Mouse (Mus musculus): Measurements from ENCODE around the gene Slc35a2. TPM values are rescaled to one million over a fixed set of nuclear protein-coding genes. Genes with fewer than 3 reads are reported as not detected.

Slc35a2 gene
- polyA plus RNA-seq, 1 experiment, result 81.7 TPM

- Histone ChIP-seq H3K27me3 (ENCODE audit: control insufficient read depth, insufficient read depth, low read length) (no peaks in the 10 kb centered on the region), H3K4me1 (replicated peaks; ENCODE audit: control insufficient read depth, insufficient read depth, low read length) (no peaks in the 10 kb centered on the region), H3K4me3 (ENCODE audit: control insufficient read depth, insufficient read depth, low read length) (no peak overlapping the region), H3K36me3 (ENCODE audit: control insufficient read depth, insufficient read depth, low read length) (no peaks in the 10 kb centered on the region), H3K27ac (ENCODE audit: control insufficient read depth, insufficient read depth, low read length) (no peak overlapping the region)
- TF ChIP-seq POLR2A (IDR thresholded peaks at IDR 0.05; ENCODE audit: control insufficient read depth, extremely low read depth, insufficient read depth, low read length, poor library complexity) (no peak), CTCF (IDR thresholded peaks at IDR 0.05; ENCODE audit: borderline replicate concordance, control insufficient read depth, extremely low read depth, insufficient read depth, low read length, poor library complexity) (no peak)
- DNase-seq, result no peak
- 95% methylated on average over 6 of the region's 6 CpGs for WGBS
These were observed 53.8 kb downstream of the Slc35a2 start for GRCm38 (mm10) chrX:7937667-7938066.

Other genes with a start within 250 kb of the Slc35a2 start
- gene Syp, start 245.6 kb upstream of the Slc35a2 start, polyA plus RNA-seq (2012; rRNA removed), result 1.2 and 1.8 TPM in 2 replicates
- 29.7 TPM in 2 replicates for gene Prickle3, start 226.8 kb upstream of the Slc35a2 start, polyA plus RNA-seq (2012; rRNA removed)
- gene Plp2, start 212.6 kb upstream of the Slc35a2 start, polyA plus RNA-seq (2012; rRNA removed), result 144 and 149 TPM in 2 replicates
- gene Magix, start 202.8 kb upstream of the Slc35a2 start, polyA plus RNA-seq (2012; rRNA removed), result 0.82 and 3.0 TPM in 2 replicates
- 12.2 and 12.8 TPM in 2 replicates for gene Gpkow, start 186.9 kb upstream of the Slc35a2 start, polyA plus RNA-seq (2012; rRNA removed)
- gene Wdr45, start 169.7 kb upstream of the Slc35a2 start, polyA plus RNA-seq (2012; rRNA removed), result 86.6 and 105 TPM in 2 replicates
- 1.8 and 1.9 TPM in 2 replicates for gene Gm45208, start 161.8 kb upstream of the Slc35a2 start, polyA plus RNA-seq (2012; rRNA removed)
- 39.9 and 44.4 TPM in 2 replicates for gene Praf2, start 155.6 kb upstream of the Slc35a2 start, polyA plus RNA-seq (2012; rRNA removed)
- 6.8 and 9.3 TPM in 2 replicates for gene Ccdc120, start 133.1 kb upstream of the Slc35a2 start, polyA plus RNA-seq (2012; rRNA removed)
- gene Tfe3, start 121.5 kb upstream of the Slc35a2 start, polyA plus RNA-seq (2012; rRNA removed), result 26.4 and 29.5 TPM in 2 replicates
- 68.4 and 73.1 TPM in 2 replicates for gene Gripap1, start 94.3 kb upstream of the Slc35a2 start, polyA plus RNA-seq (2012; rRNA removed)
- 1.1 TPM in 2 replicates for gene Kcnd1, start 61.7 kb upstream of the Slc35a2 start, polyA plus RNA-seq (2012; rRNA removed)
- 112 TPM in 2 replicates for gene Otud5, start 42.7 kb upstream of the Slc35a2 start, polyA plus RNA-seq (2012; rRNA removed)
- gene Pim2, start 5.8 kb upstream of the Slc35a2 start, polyA plus RNA-seq (2012; rRNA removed), result 53.6 and 54.6 TPM in 2 replicates
- 101 and 109 TPM in 2 replicates for gene Pqbp1, start 15.2 kb downstream of the Slc35a2 start, polyA plus RNA-seq (2012; rRNA removed)
- gene Timm17b, start 15.3 kb downstream of the Slc35a2 start, polyA plus RNA-seq (2012; rRNA removed), result 66.8 and 74.8 TPM in 2 replicates
- not detected in 2 replicates for gene Gm10491, start 23.8 kb downstream of the Slc35a2 start, polyA plus RNA-seq (2012; rRNA removed)
- not detected in 2 replicates for gene Gm10490, start 25.5 kb downstream of the Slc35a2 start, polyA plus RNA-seq (2012; rRNA removed)
- gene Pcsk1n, start 35.8 kb downstream of the Slc35a2 start, polyA plus RNA-seq (2012; rRNA removed), result 0.14 and 0.15 TPM in 2 replicates
- gene Eras, start 44.6 kb downstream of the Slc35a2 start, polyA plus RNA-seq (2012; rRNA removed), result not detected in 2 replicates
- gene Hdac6, start 63.9 kb downstream of the Slc35a2 start, polyA plus RNA-seq (2012; rRNA removed), result 31.0 and 32.0 TPM in 2 replicates
- gene Gata1, start 94.0 kb downstream of the Slc35a2 start, polyA plus RNA-seq (2012; rRNA removed), result 2.7 and 2.9 TPM in 2 replicates
- not detected in 2 replicates for gene Glod5, start 134.5 kb downstream of the Slc35a2 start, polyA plus RNA-seq (2012; rRNA removed)
- 69.4 and 74.6 TPM in 2 replicates for gene Suv39h1, start 190.7 kb downstream of the Slc35a2 start, polyA plus RNA-seq (2012; rRNA removed)
- 88.5 and 102 TPM in 2 replicates for gene Was, start 206.5 kb downstream of the Slc35a2 start, polyA plus RNA-seq (2012; rRNA removed)
- gene Wdr13, start 248.9 kb downstream of the Slc35a2 start, polyA plus RNA-seq (2012; rRNA removed), result 128 and 141 TPM in 2 replicates

Data from thymus, adult 2 months (tissue).